Mouse (Mus musculus): ENCODE measurements around the gene Itfg1. TPM values are rescaled to one million over a fixed set of nuclear protein-coding genes. Genes with fewer than 3 reads are reported as not detected.
"Not testable (repeated sequence)": the region's sequence is repeated elsewhere in the genome, so short reads cannot be mapped to it uniquely, and the experiment has no call there.

The Itfg1 gene
- polyA plus RNA-seq, 1 experiment from 2014 or later = 59.8 TPM

- Histone ChIP-seq H3K9ac (replicated peaks; ENCODE audit: low read depth) (no peak overlapping the region), H3K9me3 (ENCODE audit: low read length) (no peaks in the 10 kb centered on the region), H3K36me3 (ENCODE audit: insufficient read depth, low read length) (no peaks in the 10 kb centered on the region; the same call in 1 of the 2 replicates), H3K27me3 (replicated peaks; ENCODE audit: insufficient read depth, low read length) (no peaks in the 10 kb centered on the region), H3K27ac (ENCODE audit: low read length) (no peak overlapping the region), H3K4me3 (ENCODE audit: low read depth, low read length) (no peak overlapping the region), H3K4me2 (replicated peaks; ENCODE audit: low read depth, low read length) (no peak overlapping the region), H3K4me1 (ENCODE audit: insufficient read depth, low read depth, low read length) (no peaks in the 10 kb centered on the region)
- no peak for DNase-seq (ENCODE audit: low spot score)
- no peak for ATAC-seq
- no peak for TF ChIP-seq EP300 (IDR thresholded peaks at IDR 0.05)
- no peak for TF ChIP-seq CTCF (IDR thresholded peaks at IDR 0.05)
Measured at GRCm38 (mm10) chr8:85813621-85814020, 27.1 kb downstream of the Itfg1 start.

GRCm38 (mm10) chr8:85801408-85801807, 39.3 kb downstream of the Itfg1 start:
- TF ChIP-seq CTCF (IDR thresholded peaks at IDR 0.05) (no peak), EP300 (IDR thresholded peaks at IDR 0.05) (no peak)
- Histone ChIP-seq H3K27ac (ENCODE audit: low read length) (no peak overlapping the region), H3K27me3 (replicated peaks; ENCODE audit: insufficient read depth, low read length) (no peaks in the 10 kb centered on the region), H3K9ac (replicated peaks; ENCODE audit: low read depth) (no peak overlapping the region), H3K4me2 (replicated peaks; ENCODE audit: low read depth, low read length) (no peak overlapping the region), H3K4me3 (ENCODE audit: low read depth, low read length) (no peak overlapping the region), H3K4me1 (ENCODE audit: insufficient read depth, low read depth, low read length) (no peaks in the 10 kb centered on the region), H3K9me3 (ENCODE audit: low read length) (no peaks in the 10 kb centered on the region), H3K36me3 (ENCODE audit: insufficient read depth, low read length) (no peaks in the 10 kb centered on the region)
- DNase-seq (ENCODE audit: low spot score) (no peak), ATAC-seq (no peak)
- 79% methylated on average over 1 of the region's 1 CpGs for WGBS

GRCm38 (mm10) chr8:85800164-85800563, 40.6 kb downstream of the Itfg1 start:
- DNase-seq (ENCODE audit: low spot score) = no peak
- Histone ChIP-seq H3K9me3 (ENCODE audit: low read length) (no peaks in the 10 kb centered on the region), H3K27me3 (replicated peaks; ENCODE audit: insufficient read depth, low read length) (no peaks in the 10 kb centered on the region), H3K4me3 (ENCODE audit: low read depth, low read length) (no peak overlapping the region), H3K9ac (replicated peaks; ENCODE audit: low read depth) (no peak overlapping the region), H3K4me2 (replicated peaks; ENCODE audit: low read depth, low read length) (no peak overlapping the region), H3K4me1 (ENCODE audit: insufficient read depth, low read depth, low read length) (no peaks in the 10 kb centered on the region), H3K36me3 (ENCODE audit: insufficient read depth, low read length) (no peaks in the 10 kb centered on the region), H3K27ac (ENCODE audit: low read length) (no peak overlapping the region)
- 90% methylated on average over 1 of the region's 1 CpGs for WGBS
- no peak for ATAC-seq
- TF ChIP-seq CTCF (IDR thresholded peaks at IDR 0.05) (no peak), EP300 (IDR thresholded peaks at IDR 0.05) (no peak)

- not testable (repeated sequence) for DNase-seq (ENCODE audit: low spot score); H3K9ac ChIP-seq (replicated peaks; ENCODE audit: low read depth); H3K27me3 ChIP-seq (replicated peaks; ENCODE audit: insufficient read depth, low read length); H3K36me3 ChIP-seq (ENCODE audit: insufficient read depth, low read length); H3K4me3 ChIP-seq (ENCODE audit: low read depth, low read length); H3K4me2 ChIP-seq (replicated peaks; ENCODE audit: low read depth, low read length); H3K4me1 ChIP-seq (ENCODE audit: insufficient read depth, low read depth, low read length); H3K9me3 ChIP-seq (ENCODE audit: low read length); ATAC-seq; H3K27ac ChIP-seq (ENCODE audit: low read length)
- 94% methylated on average over 1 of the region's 1 CpGs for WGBS
Measured at GRCm38 (mm10) chr8:85796392-85796791, 44.3 kb downstream of the Itfg1 start.

- no peaks in the 10 kb centered on the region for H3K9me3 ChIP-seq (ENCODE audit: low read length)
- H3K4me2 ChIP-seq (replicated peaks; ENCODE audit: low read depth, low read length) = no peak overlapping the region
- no peak for ATAC-seq
- H3K27ac ChIP-seq (ENCODE audit: low read length) = no peak overlapping the region
- no peak overlapping the region for H3K4me3 ChIP-seq (ENCODE audit: low read depth, low read length)
- no peaks in the 10 kb centered on the region for H3K27me3 ChIP-seq (replicated peaks; ENCODE audit: insufficient read depth, low read length)
- no peaks in the 10 kb centered on the region for H3K36me3 ChIP-seq (ENCODE audit: insufficient read depth, low read length)
- no peak for TF ChIP-seq EP300 (IDR thresholded peaks at IDR 0.05)
- TF ChIP-seq CTCF (IDR thresholded peaks at IDR 0.05) = no peak
- no peaks in the 10 kb centered on the region for H3K4me1 ChIP-seq (ENCODE audit: insufficient read depth, low read depth, low read length)
- no peak overlapping the region for H3K9ac ChIP-seq (replicated peaks; ENCODE audit: low read depth)
- 90% methylated on average over 3 of the region's 3 CpGs for WGBS
- no peak for DNase-seq (ENCODE audit: low spot score)
Measured at GRCm38 (mm10) chr8:85788341-85788740, 52.4 kb downstream of the Itfg1 start.

- 89% methylated on average over 3 of the region's 4 CpGs for WGBS
- ATAC-seq = no peak
- Histone ChIP-seq H3K9me3 (ENCODE audit: low read length) (no peaks in the 10 kb centered on the region), H3K9ac (replicated peaks; ENCODE audit: low read depth) (no peak overlapping the region), H3K27ac (ENCODE audit: low read length) (no peak overlapping the region), H3K27me3 (replicated peaks; ENCODE audit: insufficient read depth, low read length) (no peaks in the 10 kb centered on the region), H3K4me1 (ENCODE audit: insufficient read depth, low read depth, low read length) (no peaks in the 10 kb centered on the region), H3K36me3 (ENCODE audit: insufficient read depth, low read length) (no peaks in the 10 kb centered on the region), H3K4me3 (ENCODE audit: low read depth, low read length) (no peak overlapping the region), H3K4me2 (replicated peaks; ENCODE audit: low read depth, low read length) (no peak overlapping the region)
- TF ChIP-seq CTCF (IDR thresholded peaks at IDR 0.05) = no peak
- TF ChIP-seq EP300 (IDR thresholded peaks at IDR 0.05) = no peak
- no peak for DNase-seq (ENCODE audit: low spot score)
Measured at GRCm38 (mm10) chr8:85787909-85788308, 52.8 kb downstream of the Itfg1 start.

- Histone ChIP-seq H3K4me2 (replicated peaks; ENCODE audit: low read depth, low read length) (no peak overlapping the region), H3K4me3 (ENCODE audit: low read depth, low read length) (no peak overlapping the region), H3K9ac (replicated peaks; ENCODE audit: low read depth) (no peak overlapping the region), H3K36me3 (ENCODE audit: insufficient read depth, low read length) (no peaks in the 10 kb centered on the region), H3K9me3 (ENCODE audit: low read length) (no peaks in the 10 kb centered on the region), H3K27me3 (replicated peaks; ENCODE audit: insufficient read depth, low read length) (no peaks in the 10 kb centered on the region), H3K4me1 (ENCODE audit: insufficient read depth, low read depth, low read length) (no peaks in the 10 kb centered on the region), H3K27ac (ENCODE audit: low read length) (no peak overlapping the region)
- no peak for ATAC-seq
- 44% methylated on average over 1 of the region's 1 CpGs for WGBS
- DNase-seq (ENCODE audit: low spot score) = no peak
- TF ChIP-seq CTCF (IDR thresholded peaks at IDR 0.05) (no peak), EP300 (IDR thresholded peaks at IDR 0.05) (no peak)
Measured at GRCm38 (mm10) chr8:85785506-85785905, 55.2 kb downstream of the Itfg1 start.

All from lung, postnatal 0 days (tissue).